Mouse (Mus musculus) stomach, postnatal 0 days (tissue): ENCODE results near the gene Ccdc97. TPM values are rescaled to one million over a fixed set of nuclear protein-coding genes. Genes with fewer than 3 reads are reported as not detected.

Experiments
- ATAC-seq: fragments of 200-750 bp; cut with Nextera tagmentation; 2 replicates; pipeline ENCODE4 v1.8.0; 2017; ENCODE audit not compliant: low FRiP score, low TSS enrichment
- DNase-seq: peaks from one replicate; pipeline ENCODE4 v3.0.0-alpha.2; 2016; ENCODE audit warnings: low spot score
- H3K27ac ChIP-seq: fragments of 300-500 bp; sonication (generic); replicated peaks from 2 replicates; pipeline ENCODE4 v1.5.1; 2014; ENCODE audit warnings: mild to moderate bottlenecking, control low read depth
- H3K27me3 ChIP-seq: fragments of 300-500 bp; sonication (generic); 2 replicates; pipeline ENCODE4 v1.6.1; 2014; ENCODE audit warnings: low read length; ENCODE audit not compliant: control insufficient read depth, insufficient read depth
- H3K36me3 ChIP-seq: fragments of 300-500 bp; sonication (generic); 2 replicates; pipeline ENCODE4 v1.6.1; 2014; ENCODE audit warnings: low read length, mixed read lengths; ENCODE audit not compliant: control insufficient read depth, insufficient read depth
- H3K4me1 ChIP-seq: fragments of 300-500 bp; sonication (generic); replicated peaks from 2 replicates; pipeline ENCODE4 v1.6.1; 2014; ENCODE audit warnings: antibody characterized with exemption; ENCODE audit not compliant: control insufficient read depth, insufficient read depth
- H3K4me2 ChIP-seq: fragments of 300-500 bp; sonication (generic); replicated peaks from 2 replicates; pipeline ENCODE4 v1.6.1; 2014; ENCODE audit warnings: low read depth, mild to moderate bottlenecking, control low read depth, moderate library complexity
- H3K4me3 ChIP-seq: fragments of 300-500 bp; sonication (generic); 2 replicates; pipeline ENCODE4 v1.5.1; 2014; ENCODE audit warnings: low read depth, low read length, control low read depth
- H3K9ac ChIP-seq: fragments of 300-500 bp; sonication (generic); 2 replicates; pipeline ENCODE4 v1.6.1; 2014; ENCODE audit warnings: mild to moderate bottlenecking, low read length, control low read depth, mixed read lengths
- H3K9me3 ChIP-seq: fragments of 300-500 bp; sonication (generic); 2 replicates; pipeline ENCODE4 v1.6.1; 2016; ENCODE audit warnings: low read length; ENCODE audit not compliant: control insufficient read depth
- CTCF ChIP-seq: IDR thresholded peaks from 2 replicates; pipeline ENCODE4 v1.5.1; 2016; ENCODE audit warnings: antibody characterized with exemption, low read depth, mild to moderate bottlenecking, moderate library complexity
- EP300 ChIP-seq: optimal IDR thresholded peaks from 2 replicates; pipeline ENCODE3; 2016; ENCODE audit warnings: antibody characterized with exemption
- WGBS: fragments of 180-500 bp; shearing (Covaris S2); extraction: QIAGEN DNeasy Blood & Tissue Kit; methylation state at CpG from one replicate; pipeline ENCODE4 v1.1.7; 2014; 5-methylcytosine and 5-hydroxymethylcytosine counted together
- polyA plus RNA-seq: library from polyadenylated mRNA; unstranded; fragments of >200 nt; fragmentation: Nextera tagmentation; extraction: Ambion mirVana; gene quantifications from 2 replicates; pipeline ENCODE4 v1.2.1, GENCODE M21; 2015

The Ccdc97 gene
- polyA plus RNA-seq, 1 experiment from 2014 or later: 7.9 TPM

DNA sequence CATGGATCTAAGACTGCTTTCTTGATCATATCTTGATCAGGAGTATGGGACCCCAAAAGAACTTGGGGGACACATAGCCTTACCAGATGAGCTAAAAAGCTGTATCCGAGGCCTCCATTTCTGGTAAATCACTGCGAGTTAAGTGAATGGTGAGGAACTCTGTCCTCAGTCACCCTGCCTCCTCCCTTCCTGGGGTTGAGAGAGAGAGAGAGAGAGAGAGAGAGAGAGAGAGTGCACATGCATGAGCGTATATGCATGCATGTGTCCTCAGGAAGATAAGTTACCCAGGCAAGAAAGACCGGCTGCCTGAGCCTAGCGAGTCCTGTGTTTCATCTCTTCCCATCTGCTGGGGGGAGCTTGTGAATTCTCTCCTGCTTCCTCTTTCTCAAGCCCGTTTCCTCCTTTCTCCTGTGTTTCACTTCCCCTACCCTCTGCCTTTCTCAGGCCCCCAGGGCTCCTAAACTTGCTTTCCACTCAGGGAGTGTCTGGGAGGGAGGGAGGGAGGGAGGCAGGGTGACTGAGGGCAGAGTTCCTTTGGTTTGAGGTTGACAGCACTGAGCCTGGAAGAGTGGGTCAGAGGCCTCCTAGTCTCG is 12.2 kb downstream of the Ccdc97 start:
- Histone ChIP-seq H3K27ac (peak overlapping the region; percentile 0), H3K4me3 (no peak overlapping the region), H3K4me1 (peaks cover 10% of the 10 kb centered on the region), H3K36me3 (no peaks in the 10 kb centered on the region), H3K4me2 (no peak overlapping the region), H3K9me3 (no peaks in the 10 kb centered on the region), H3K9ac (no peak overlapping the region), H3K27me3 (no peaks in the 10 kb centered on the region)
- DNase-seq: no peak
- ATAC-seq: no peak
- WGBS: 35% methylated on average over 7 of the region's 7 CpGs
- no peak for TF ChIP-seq EP300
- TF ChIP-seq CTCF: no peak

- peak; percentile 64 for DNase-seq
- H3K4me1 ChIP-seq: peaks cover 10% of the 10 kb centered on the region
Measured at GRCm38 (mm10) chr7:25705801-25706251, 13.1 kb downstream of the Ccdc97 start.

GRCm38 (mm10) chr7:25704716-25705364 is 14.0 kb downstream of the Ccdc97 start:
- no peak for TF ChIP-seq EP300
- H3K4me3 ChIP-seq: no peak overlapping the region
- no peak overlapping the region for H3K9ac ChIP-seq
- H3K4me1 ChIP-seq: peaks cover 5% of the 10 kb centered on the region; the same call in 1 of the 2 replicates
- 32% methylated on average over 26 of the region's 37 CpGs for WGBS
- H3K9me3 ChIP-seq: no peaks in the 10 kb centered on the region
- H3K27ac ChIP-seq: no peak overlapping the region
- H3K4me2 ChIP-seq: no peak overlapping the region; the same call in 1 of the 2 replicates
- no peaks in the 10 kb centered on the region for H3K36me3 ChIP-seq
- H3K27me3 ChIP-seq: no peaks in the 10 kb centered on the region
- peak; percentile 69 for DNase-seq
- 0 out of 2 replicates have a peak, but pooled peaks have one; percentile 22 for ATAC-seq

More at GRCm38 (mm10) chr7:25705801-25706251, 13.1 kb downstream of the Ccdc97 start:
- H3K4me3 ChIP-seq: no peak overlapping the region
- H3K27me3 ChIP-seq: no peaks in the 10 kb centered on the region
- WGBS: 41% methylated on average over 6 of the region's 6 CpGs
- ATAC-seq: peak; percentile 80
- peak overlapping the region; percentile 73 for H3K27ac ChIP-seq
- no peaks in the 10 kb centered on the region for H3K9me3 ChIP-seq
- TF ChIP-seq CTCF: no peak
- no peak for TF ChIP-seq EP300
- H3K9ac ChIP-seq: no peak overlapping the region
- H3K36me3 ChIP-seq: no peaks in the 10 kb centered on the region
- no peak overlapping the region for H3K4me2 ChIP-seq

DNA sequence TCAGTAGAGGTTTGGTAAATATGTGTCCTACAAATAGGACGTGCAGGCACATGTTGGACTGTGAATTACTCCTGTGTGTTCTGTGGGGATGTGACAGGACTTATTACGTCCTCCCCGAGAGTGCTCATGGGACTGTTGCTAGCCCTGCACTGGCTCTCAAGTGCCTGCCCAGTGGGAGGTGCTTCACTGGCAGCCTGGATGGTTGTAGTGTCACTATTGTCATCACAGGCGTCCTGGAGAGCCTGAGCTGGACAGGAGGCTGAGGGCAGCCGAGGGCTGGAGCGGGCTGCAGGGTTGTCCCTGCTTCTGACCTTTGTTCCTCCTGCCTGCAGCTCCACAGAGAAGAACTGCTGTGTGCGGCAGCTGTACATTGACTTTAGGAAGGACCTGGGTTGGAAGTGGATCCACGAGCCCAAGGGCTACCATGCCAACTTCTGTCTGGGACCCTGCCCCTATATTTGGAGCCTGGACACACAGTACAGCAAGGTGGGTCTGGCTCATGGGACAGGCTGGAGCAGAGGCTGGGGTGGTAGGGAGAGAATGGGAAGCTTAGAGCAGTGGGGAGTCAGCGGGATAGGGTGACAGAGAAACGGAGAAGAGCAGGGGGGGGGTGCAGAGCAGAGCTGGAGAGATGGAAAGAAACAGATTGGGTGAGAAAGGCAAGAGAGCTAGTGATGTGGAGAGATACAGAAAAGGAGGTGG is 14.9 kb downstream of the Ccdc97 start:
- H3K9ac ChIP-seq: no peak overlapping the region
- H3K4me1 ChIP-seq: peaks cover 4% of the 10 kb centered on the region; the same call in 1 of the 2 replicates
- ATAC-seq (no peak), DNase-seq (no peak)
- no peaks in the 10 kb centered on the region for H3K27me3 ChIP-seq
- H3K9me3 ChIP-seq: no peaks in the 10 kb centered on the region
- TF ChIP-seq CTCF (no peak), EP300 (no peak)
- no peak overlapping the region for H3K27ac ChIP-seq
- no peaks in the 10 kb centered on the region for H3K36me3 ChIP-seq
- H3K4me2 ChIP-seq: no peak overlapping the region
- 50% methylated on average over 10 of the region's 10 CpGs for WGBS
- H3K4me3 ChIP-seq: no peak overlapping the region

- H3K4me1 ChIP-seq: peaks cover 4% of the 10 kb centered on the region; the same call in 1 of the 2 replicates
Measured at GRCm38 (mm10) chr7:25702350-25702749, 16.5 kb downstream of the Ccdc97 start.

More at GRCm38 (mm10) chr7:25702350-25702749, 16.5 kb downstream of the Ccdc97 start:
- no peak for ATAC-seq
- WGBS: 100% methylated on average over 2 of the region's 2 CpGs
- DNase-seq: no peak
- no peak overlapping the region for H3K27ac ChIP-seq
- H3K4me2 ChIP-seq: no peak overlapping the region
- H3K36me3 ChIP-seq: no peaks in the 10 kb centered on the region
- H3K9ac ChIP-seq: no peak overlapping the region
- no peaks in the 10 kb centered on the region for H3K9me3 ChIP-seq
- H3K4me3 ChIP-seq: no peak overlapping the region
- H3K27me3 ChIP-seq: no peaks in the 10 kb centered on the region
- no peak for TF ChIP-seq EP300
- TF ChIP-seq CTCF: peak; percentile 43; the same call in 1 of the 2 replicates
